Mouse (Mus musculus) layer of hippocampus, adult 2 months (tissue): ENCODE measurements at regions not wholly inside any gene's neighbourhood (a gene's known extent, or its start where the extent isn't known, plus 50 kb on each side); places are given as distances from the start of the nearest gene placed in this dataset.

ENCODE experiments used
- DNase-seq, 2 experiments: peaks; one replicate each; pipeline ENCODE4 v3.0.0; 2022; ENCODE audit warnings: low spot score in 2 of 2
- H3K27ac ChIP-seq: fragments of 200-600 bp; 2 replicates; pipeline ENCODE4 v1.8.1; 2022
- H3K4me3 ChIP-seq: fragments of 200-600 bp; 2 replicates; pipeline ENCODE4 v1.8.1; 2022; ENCODE audit warnings: mild to moderate bottlenecking
- CTCF ChIP-seq: fragments of 200-600 bp; conservative IDR thresholded peaks from 2 replicates; pipeline ENCODE4 v1.8.1; 2022; ENCODE audit warnings: antibody characterized with exemption, mild to moderate bottlenecking, moderate library complexity

GRCm38 (mm10) chr2:21129621-21130020 lies 75.5 kb downstream of the Enkur start:
- Histone ChIP-seq H3K27ac (no peak overlapping the region), H3K4me3 (no peak overlapping the region)
- DNase-seq = no peak
- no peak for TF ChIP-seq CTCF

GRCm38 (mm10) chr2:21126531-21126930 lies 78.6 kb downstream of the Enkur start:
- no peak for DNase-seq
- no peak overlapping the region for H3K4me3 ChIP-seq
- no peak for TF ChIP-seq CTCF
- H3K27ac ChIP-seq = no peak overlapping the region

GRCm38 (mm10) chr2:21122421-21122820 lies 82.7 kb downstream of the Enkur start:
- no peak for TF ChIP-seq CTCF
- Histone ChIP-seq H3K4me3 (no peak overlapping the region), H3K27ac (no peak overlapping the region)
- DNase-seq = no peak

GRCm38 (mm10) chr2:21121663-21122062 lies 83.5 kb downstream of the Enkur start:
- Histone ChIP-seq H3K27ac (no peak overlapping the region), H3K4me3 (no peak overlapping the region)
- DNase-seq = no peak
- no peak for TF ChIP-seq CTCF

GRCm38 (mm10) chr2:21116817-21117216 lies 88.3 kb downstream of the Enkur start:
- Histone ChIP-seq H3K27ac (no peak overlapping the region), H3K4me3 (no peak overlapping the region)
- no peak for TF ChIP-seq CTCF
- no peak for DNase-seq

- DNase-seq = no peak
- Histone ChIP-seq H3K4me3 (no peak overlapping the region), H3K27ac (no peak overlapping the region)
- no peak for TF ChIP-seq CTCF
Measured at GRCm38 (mm10) chr2:21111527-21111926, 93.6 kb downstream of the Enkur start.

GRCm38 (mm10) chr2:21100248-21100808 lies 104.8 kb downstream of the Enkur start:
- no peak for TF ChIP-seq CTCF
- Histone ChIP-seq H3K4me3 (no peak overlapping the region), H3K27ac (no peak overlapping the region)

GRCm38 (mm10) chr2:21091058-21091971 lies 113.8 kb downstream of the Enkur start:
- peak overlapping the region; percentile 46 for H3K27ac ChIP-seq
- H3K4me3 ChIP-seq = no peak overlapping the region
- TF ChIP-seq CTCF = no peak
- DNase-seq = peak; percentile 52 to 53

More at GRCm38 (mm10) chr2:21100248-21100808, 104.8 kb downstream of the Enkur start:
- no peak for DNase-seq

GRCm38 (mm10) chr2:21085517-21085916 lies 116.8 kb upstream of the Arhgap21 start:
- no peak for DNase-seq
- no peak for TF ChIP-seq CTCF
- H3K4me3 ChIP-seq = no peak overlapping the region
- H3K27ac ChIP-seq = no peak overlapping the region

GRCm38 (mm10) chr2:21067292-21067850 lies 98.7 kb upstream of the Arhgap21 start:
- no peak overlapping the region for H3K27ac ChIP-seq
- TF ChIP-seq CTCF = no peak
- no peak for DNase-seq
- H3K4me3 ChIP-seq = no peak overlapping the region

GRCm38 (mm10) chr2:21060347-21060650 lies 91.6 kb upstream of the Arhgap21 start:
- peak; percentile 24 to 55 for DNase-seq
- H3K27ac ChIP-seq = peak overlapping the region; percentile 79
- no peak overlapping the region for H3K4me3 ChIP-seq
- no peak for TF ChIP-seq CTCF

- no peak overlapping the region for H3K4me3 ChIP-seq
- DNase-seq = no peak
- H3K27ac ChIP-seq = peak overlapping the region; percentile 79
- TF ChIP-seq CTCF = no peak
Measured at GRCm38 (mm10) chr2:21059618-21060346, 91.1 kb upstream of the Arhgap21 start.

GRCm38 (mm10) chr2:21058940-21059339 lies 90.3 kb upstream of the Arhgap21 start:
- H3K4me3 ChIP-seq = no peak overlapping the region
- peak overlapping the region; percentile 48; the same call in 1 of the 2 replicates for H3K27ac ChIP-seq
- TF ChIP-seq CTCF = no peak
- no peak for DNase-seq
